Mouse (Mus musculus) T-helper 2 cell (primary cell): ENCODE results near the gene Slc37a4.
"Not testable (repeated sequence)": the region's sequence is repeated elsewhere in the genome, so short reads cannot be mapped to it uniquely, and the experiment has no call there.

Experiments
- in situ Hi-C: fragments of 300-600 bp; cut with MboI, MseI; formaldehyde crosslinking; loops from one replicate; pipeline ENCODE4 v1.15.1; 2025; ENCODE audit warnings: high pct_unique_total_duplicates

Slc37a4 gene

GRCm38 (mm10) chr9:44396684-44397411, at the start of gene Slc37a4:
Gene Slc37a4 (plus strand): TSS chr9:44396852.
- in situ Hi-C loops = loop anchor here (5.0 kb wide), 2 partner anchors 55 to 85 kb away; partner anchors contain the start of genes Bcl9l and Hmbs

- in situ Hi-C loops = no loop called here
Observed at GRCm38 (mm10) chr9:44347166-44347565, 49.5 kb upstream of the Slc37a4 start.

GRCm38 (mm10) chr9:44347621-44348020, 49.0 kb upstream of the Slc37a4 start:
- in situ Hi-C loops = no loop called here

GRCm38 (mm10) chr9:44348546-44348945, 48.1 kb upstream of the Slc37a4 start:
- in situ Hi-C loops = no loop called here

- in situ Hi-C loops = loop anchor here (5.0 kb wide), 1 partner anchor 59 kb away; no protein-coding TSS in a partner anchor
Observed at GRCm38 (mm10) chr9:44351396-44351795, 45.3 kb upstream of the Slc37a4 start.

- in situ Hi-C loops = loop anchor here (5.0 kb wide), 1 partner anchor 60 kb away; no protein-coding TSS in a partner anchor
Observed at GRCm38 (mm10) chr9:44352337-44352736, 44.3 kb upstream of the Slc37a4 start.

GRCm38 (mm10) chr9:44353142-44353541, 43.5 kb upstream of the Slc37a4 start:
- in situ Hi-C loops = loop anchor here (5.0 kb wide), 1 partner anchor 61 kb away; no protein-coding TSS in a partner anchor

GRCm38 (mm10) chr9:44357207-44357606, 39.4 kb upstream of the Slc37a4 start:
- in situ Hi-C loops = no loop called here

GRCm38 (mm10) chr9:44361190-44361917, 35.3 kb upstream of the Slc37a4 start, which contains the start of gene Vps11:
Gene Vps11 (minus strand): TSS chr9:44361670.
- in situ Hi-C loops = no loop called here

- in situ Hi-C loops = not testable (repeated sequence)
Observed at GRCm38 (mm10) chr9:44361931-44362330, 34.7 kb upstream of the Slc37a4 start.

- in situ Hi-C loops = no loop called here
Observed at GRCm38 (mm10) chr9:44364480-44364879, 32.2 kb upstream of the Slc37a4 start.

- in situ Hi-C loops = no loop called here
Observed at GRCm38 (mm10) chr9:44373386-44373785, 23.3 kb upstream of the Slc37a4 start.

- in situ Hi-C loops = no loop called here
Observed at GRCm38 (mm10) chr9:44376141-44376540, 20.5 kb upstream of the Slc37a4 start.

- in situ Hi-C loops = not testable (repeated sequence)
Observed at GRCm38 (mm10) chr9:44377335-44377734, 19.3 kb upstream of the Slc37a4 start.

GRCm38 (mm10) chr9:44378153-44378730, 18.4 kb upstream of the Slc37a4 start:
- in situ Hi-C loops = no loop called here

- in situ Hi-C loops = no loop called here
Observed at GRCm38 (mm10) chr9:44379054-44379834, 17.4 kb upstream of the Slc37a4 start, which contains the start of gene Hyou1. Gene Hyou1 (plus strand): TSS chr9:44379490.

GRCm38 (mm10) chr9:44379862-44380261, 16.8 kb upstream of the Slc37a4 start:
- in situ Hi-C loops = no loop called here

- in situ Hi-C loops = no loop called here
Observed at GRCm38 (mm10) chr9:44384596-44384995, 12.1 kb upstream of the Slc37a4 start.

- in situ Hi-C loops = no loop called here
Observed at GRCm38 (mm10) chr9:44387221-44387620, 9.4 kb upstream of the Slc37a4 start.

- in situ Hi-C loops = no loop called here
Observed at GRCm38 (mm10) chr9:44389273-44389672, 7.4 kb upstream of the Slc37a4 start.

GRCm38 (mm10) chr9:44391466-44391865, 5.2 kb upstream of the Slc37a4 start:
- in situ Hi-C loops = no loop called here
